Mouse (Mus musculus) liver, embryonic 16.5 days (tissue): Measurements from ENCODE around the gene Pdzd7. TPM values are rescaled to one million over a fixed set of nuclear protein-coding genes. Genes with fewer than 3 reads are reported as not detected.
A peak's percentile ranks its signal among the peaks of the same experiment; 100 is the strongest.

ENCODE experiments used
- ATAC-seq: fragments of 200-750 bp; cut with Nextera tagmentation; 2 replicates; pipeline ENCODE4 v1.8.0; 2017; ENCODE audit warnings: low read depth, mild to moderate bottlenecking, moderate number of reproducible peaks, moderate library complexity
- H3K27ac ChIP-seq: fragments of 300-500 bp; sonication (generic); 2 replicates; pipeline ENCODE4 v1.5.1; 2014; ENCODE audit warnings: mild to moderate bottlenecking, low read length
- H3K27me3 ChIP-seq: fragments of 300-500 bp; sonication (generic); 2 replicates; pipeline ENCODE4 v1.6.1; 2014; ENCODE audit warnings: low read depth, low read length, mixed read lengths; ENCODE audit not compliant: control insufficient read depth, insufficient read depth
- H3K36me3 ChIP-seq: fragments of 300-500 bp; sonication (generic); 2 replicates; pipeline ENCODE4 v1.6.1; 2014; ENCODE audit warnings: mild to moderate bottlenecking; ENCODE audit not compliant: control insufficient read depth, insufficient read depth
- H3K4me1 ChIP-seq: fragments of 300-500 bp; sonication (generic); 2 replicates; pipeline ENCODE4 v1.6.1; 2014; ENCODE audit warnings: low read depth, low read length, mixed read lengths; ENCODE audit not compliant: control insufficient read depth
- H3K4me2 ChIP-seq: fragments of 300-500 bp; sonication (generic); 2 replicates; pipeline ENCODE4 v1.6.1; 2014; ENCODE audit warnings: low read depth, low read length, mixed read lengths
- H3K4me3 ChIP-seq: fragments of 300-500 bp; sonication (generic); 2 replicates; pipeline ENCODE4 v1.5.1; 2014; ENCODE audit warnings: low read depth, mild to moderate bottlenecking, low read length
- H3K9ac ChIP-seq: fragments of 300-500 bp; sonication (generic); 2 replicates; pipeline ENCODE4 v1.6.1; 2014; ENCODE audit warnings: low read depth, low read length
- H3K9me3 ChIP-seq: fragments of 300-500 bp; sonication (generic); replicated peaks from 2 replicates; pipeline ENCODE4 v1.6.1; 2016; ENCODE audit warnings: low read length; ENCODE audit not compliant: control insufficient read depth
- WGBS: fragments of 180-500 bp; shearing (Covaris S2); extraction: QIAGEN DNeasy Blood & Tissue Kit; methylation state at CpG from one replicate; pipeline ENCODE4 v1.1.7; 2014; ENCODE audit not compliant: insufficient replicate concordance; 5-methylcytosine and 5-hydroxymethylcytosine counted together
- polyA plus RNA-seq: library from polyadenylated mRNA; unstranded; fragments of >200 nt; fragmentation: Nextera tagmentation; extraction: Ambion mirVana; gene quantifications from 2 replicates; pipeline ENCODE4 v1.2.1, GENCODE M21; 2015

Pdzd7 gene
- polyA plus RNA-seq, 1 experiment from 2014 or later, result not detected

DNA sequence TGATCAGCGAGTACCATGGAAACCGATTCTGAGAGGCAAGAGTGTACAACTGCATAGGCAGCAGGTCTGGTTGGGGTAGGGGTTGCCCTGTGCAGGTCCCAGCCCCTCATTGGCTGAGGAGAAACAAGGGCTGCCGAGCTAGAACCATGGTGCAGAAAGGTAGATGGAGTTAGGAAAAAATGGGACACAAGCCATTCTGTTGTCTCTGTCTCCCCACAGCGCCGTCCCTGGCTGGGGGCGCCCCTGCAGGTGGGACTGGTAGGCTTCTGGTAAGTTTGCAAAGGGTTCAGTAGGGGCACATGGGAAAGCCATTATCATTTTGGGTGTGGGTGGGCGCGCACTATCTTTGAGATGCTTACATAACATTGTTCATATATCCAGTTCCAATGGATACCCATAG is 7.9 kb upstream of the Pdzd7 start:
- H3K36me3 ChIP-seq, result no peaks in the 10 kb centered on the region
- peaks cover 19% of the 10 kb centered on the region for H3K4me1 ChIP-seq
- no peak for ATAC-seq
- H3K27ac ChIP-seq, result no peak overlapping the region
- no peak overlapping the region for H3K4me3 ChIP-seq
- no peaks in the 10 kb centered on the region for H3K9me3 ChIP-seq
- no peak overlapping the region for H3K4me2 ChIP-seq
- WGBS, result 69% methylated on average over 8 of the region's 8 CpGs
- no peak overlapping the region for H3K9ac ChIP-seq
- no peaks in the 10 kb centered on the region for H3K27me3 ChIP-seq

DNA sequence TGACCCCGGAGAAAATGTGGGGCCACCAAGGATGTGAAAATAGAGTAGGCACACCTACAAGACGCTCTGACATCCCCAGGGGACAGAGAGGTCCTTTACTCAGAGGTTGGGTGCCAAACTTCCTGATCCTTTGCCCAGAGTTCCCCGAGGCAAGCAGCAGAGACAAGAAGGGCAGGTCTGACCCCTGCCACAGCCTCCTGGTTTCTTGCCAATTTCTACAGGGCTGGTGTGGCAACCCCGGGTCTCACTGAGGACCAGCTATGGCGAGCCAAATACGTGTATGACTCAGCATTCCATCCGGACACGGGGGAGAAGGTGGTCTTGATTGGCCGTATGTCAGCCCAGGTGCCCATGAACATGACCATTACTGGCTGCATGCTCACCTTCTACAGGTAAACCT is 4.0 kb upstream of the Pdzd7 start:
- Histone ChIP-seq H3K36me3 (no peaks in the 10 kb centered on the region), H3K9ac (no peak overlapping the region), H3K27me3 (peaks cover 25% of the 10 kb centered on the region), H3K9me3 (no peaks in the 10 kb centered on the region), H3K4me1 (peaks cover 25% of the 10 kb centered on the region), H3K4me2 (no peak overlapping the region), H3K27ac (no peak overlapping the region), H3K4me3 (no peak overlapping the region)
- 54% methylated on average over 9 of the region's 9 CpGs for WGBS
- ATAC-seq, result no peak

DNA sequence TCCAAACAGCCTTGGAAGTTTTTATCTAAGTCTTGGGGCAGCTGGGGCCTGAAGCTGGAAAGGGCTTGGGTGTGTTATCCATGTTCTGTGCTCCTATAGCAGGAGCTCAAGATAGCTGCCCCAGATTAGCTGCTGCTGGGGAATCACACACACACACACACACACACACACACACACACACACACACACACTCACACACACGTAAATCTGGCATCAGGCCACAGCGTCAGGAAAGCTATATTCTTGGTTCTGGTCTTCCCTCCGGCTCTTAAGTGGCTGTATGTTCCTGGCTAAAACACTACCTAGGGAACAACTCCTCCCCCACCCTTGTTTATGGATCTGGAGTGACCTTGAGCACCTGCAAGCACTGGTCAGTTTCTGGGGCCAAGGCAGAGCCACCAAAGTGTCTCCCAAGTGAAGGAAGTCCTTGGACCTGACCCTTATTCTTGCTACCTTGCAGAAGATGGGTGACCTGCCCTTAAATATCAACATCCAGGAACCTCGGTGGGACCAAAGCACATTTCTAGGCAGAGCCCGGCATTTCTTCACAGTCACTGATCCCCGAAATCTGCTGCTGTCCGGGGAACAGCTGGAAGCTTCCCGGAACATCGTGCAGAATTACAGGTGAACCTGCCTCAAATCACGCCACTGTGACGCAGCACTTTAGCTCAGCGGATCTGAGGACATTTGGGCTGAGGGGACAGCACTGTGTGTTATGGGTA is 3.3 kb upstream of the Pdzd7 start:
- 75% methylated on average over 12 of the region's 12 CpGs for WGBS
- Histone ChIP-seq H3K9ac (no peak overlapping the region), H3K4me3 (no peak overlapping the region; the same call in 1 of the 2 replicates), H3K9me3 (no peaks in the 10 kb centered on the region), H3K27ac (peak overlapping the region; percentile 75; the same call in 1 of the 2 replicates), H3K4me2 (peak overlapping the region; percentile 84), H3K27me3 (peaks cover 30% of the 10 kb centered on the region), H3K4me1 (peaks cover 25% of the 10 kb centered on the region), H3K36me3 (no peaks in the 10 kb centered on the region)
- no peak for ATAC-seq

DNA sequence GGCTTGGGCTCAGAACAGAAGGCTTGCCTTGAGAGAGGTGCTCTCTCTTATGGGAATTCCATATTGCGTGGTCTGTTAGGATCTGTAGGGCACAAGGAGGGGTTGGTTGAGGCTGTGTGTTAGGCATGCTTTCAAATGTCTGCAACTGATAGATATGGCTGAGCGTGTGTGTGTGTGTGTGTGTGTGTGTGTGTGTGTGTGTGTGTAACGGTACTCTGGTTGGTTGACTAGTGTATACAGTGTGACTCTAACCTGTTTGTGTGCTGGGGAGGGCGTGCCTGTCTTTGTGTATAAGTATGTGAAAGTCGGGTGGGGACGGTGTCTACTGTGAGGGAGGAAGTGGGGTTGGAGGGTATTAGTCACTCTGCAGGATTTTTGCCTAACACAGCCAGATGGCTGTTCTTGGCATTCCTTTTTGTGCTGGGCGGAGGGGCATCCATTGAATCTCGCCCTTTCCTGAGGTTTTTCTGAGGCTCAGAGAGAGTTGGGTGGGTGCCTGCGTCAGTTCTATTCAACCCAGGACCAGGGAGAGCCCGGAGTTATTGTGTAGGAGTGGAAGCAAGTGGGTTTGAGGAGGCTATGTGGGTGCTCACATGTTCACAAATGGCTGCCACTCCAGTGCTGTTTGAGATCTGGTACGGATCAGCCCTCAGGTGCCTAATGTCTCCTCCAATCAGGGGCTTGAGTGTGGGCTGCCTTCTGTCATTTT is 2.6 kb upstream of the Pdzd7 start:
- H3K36me3 ChIP-seq, result no peaks in the 10 kb centered on the region
- peaks cover 34% of the 10 kb centered on the region for H3K27me3 ChIP-seq
- H3K4me2 ChIP-seq, result peak overlapping the region; percentile 84
- H3K27ac ChIP-seq, result peak overlapping the region; percentile 75; the same call in 1 of the 2 replicates
- peaks cover 25% of the 10 kb centered on the region for H3K4me1 ChIP-seq
- peak; percentile 61 for ATAC-seq
- peak overlapping the region; percentile 66 for H3K4me3 ChIP-seq
- no peaks in the 10 kb centered on the region for H3K9me3 ChIP-seq
- H3K9ac ChIP-seq, result peak overlapping the region; percentile 62
- WGBS, result 21% methylated on average over 11 of the region's 11 CpGs

DNA sequence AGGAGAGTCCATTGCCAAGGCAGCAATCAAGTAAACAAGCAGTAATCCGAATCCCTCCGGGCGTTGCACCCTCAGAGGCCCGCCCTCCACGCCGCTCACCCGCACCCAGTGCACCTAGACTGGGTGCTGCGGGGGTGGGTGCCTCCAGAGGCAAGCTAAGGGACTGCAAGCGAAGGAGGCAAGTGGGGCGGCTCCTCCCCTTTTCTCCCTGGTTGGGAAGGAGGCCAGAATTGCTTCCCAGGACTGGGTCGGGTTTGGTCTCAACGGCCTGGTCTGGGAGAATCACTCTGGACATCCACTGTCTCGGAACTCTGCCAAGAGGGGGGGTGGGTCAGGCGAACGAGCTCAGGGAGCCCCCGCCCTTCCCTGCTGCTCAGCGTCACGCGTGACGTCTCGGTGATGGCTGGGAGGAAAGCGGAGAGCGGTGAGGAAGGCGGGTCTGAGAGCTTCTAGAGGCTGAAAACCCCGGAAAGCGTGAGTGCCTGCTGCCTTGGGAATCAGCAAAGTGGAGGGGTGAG is 2.0 kb upstream of the Pdzd7 start, which contains the start of gene Sfxn3:
Gene Sfxn3 (plus strand): TSS at position 87 of the 518 bp plus-strand sequence.
- Histone ChIP-seq H3K4me2 (peak within 1 kb of the TSS; percentile 84), H3K4me3 (peak within 1 kb of the TSS; percentile 66), H3K36me3 (no peaks in the 10 kb centered on the region), H3K27me3 (peaks cover 34% of the 10 kb centered on the region), H3K9ac (peak within 1 kb of the TSS; percentile 62), H3K27ac (peak within 1 kb of the TSS; percentile 75; the same call in 1 of the 2 replicates), H3K4me1 (peaks cover 25% of the 10 kb centered on the region), H3K9me3 (no peaks in the 10 kb centered on the region)
- under 1% methylated on average over 26 of the region's 26 CpGs for WGBS
- peak; percentile 87 for ATAC-seq

DNA sequence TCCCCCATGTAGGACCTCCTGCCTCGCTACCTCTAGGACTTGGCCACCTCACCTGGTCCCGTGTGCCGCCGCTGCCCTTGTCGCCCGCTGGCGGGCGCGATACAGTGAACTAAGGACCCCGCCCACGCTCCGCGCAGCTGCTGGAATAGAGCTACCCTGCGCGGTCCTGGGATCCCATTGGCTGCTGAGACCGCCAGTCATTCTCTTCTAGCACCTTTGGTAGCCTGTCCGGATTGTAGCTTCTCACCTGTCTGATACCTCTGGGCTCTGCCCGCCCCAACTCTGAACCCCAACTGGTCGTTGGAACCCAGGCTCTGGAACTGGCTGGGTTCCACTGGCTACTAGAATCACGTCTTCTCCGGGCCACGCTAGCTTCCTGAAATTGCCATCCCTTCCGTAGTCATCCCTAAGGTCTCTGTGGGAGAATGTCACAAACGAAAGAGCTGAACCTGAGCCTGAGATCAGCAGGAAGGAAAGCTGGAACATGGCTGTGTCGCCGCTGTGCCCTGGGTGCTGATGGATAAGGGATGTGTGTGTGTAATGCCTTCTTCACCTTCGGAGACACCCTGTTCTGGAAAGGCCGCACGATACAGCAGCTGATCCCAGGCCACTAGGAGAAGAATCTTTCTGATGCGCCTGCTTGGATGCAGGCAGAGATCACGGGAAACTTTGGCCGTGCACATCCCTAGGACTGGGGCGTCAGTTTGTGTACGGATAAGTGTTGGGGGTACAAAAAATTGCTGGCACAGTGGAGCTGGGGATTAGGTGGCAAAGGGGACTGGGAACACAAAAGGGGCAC is 1.2 kb upstream of the Pdzd7 start:
- H3K9me3 ChIP-seq, result no peaks in the 10 kb centered on the region
- peak overlapping the region; percentile 66 for H3K4me3 ChIP-seq
- H3K27ac ChIP-seq, result no peak overlapping the region
- H3K4me2 ChIP-seq, result peak overlapping the region; percentile 84
- peak; percentile 55 for ATAC-seq
- H3K9ac ChIP-seq, result peak overlapping the region; percentile 62
- WGBS, result 4% methylated on average over 34 of the region's 34 CpGs
- H3K36me3 ChIP-seq, result no peaks in the 10 kb centered on the region
- peaks cover 25% of the 10 kb centered on the region for H3K4me1 ChIP-seq
- peaks cover 34% of the 10 kb centered on the region for H3K27me3 ChIP-seq

DNA sequence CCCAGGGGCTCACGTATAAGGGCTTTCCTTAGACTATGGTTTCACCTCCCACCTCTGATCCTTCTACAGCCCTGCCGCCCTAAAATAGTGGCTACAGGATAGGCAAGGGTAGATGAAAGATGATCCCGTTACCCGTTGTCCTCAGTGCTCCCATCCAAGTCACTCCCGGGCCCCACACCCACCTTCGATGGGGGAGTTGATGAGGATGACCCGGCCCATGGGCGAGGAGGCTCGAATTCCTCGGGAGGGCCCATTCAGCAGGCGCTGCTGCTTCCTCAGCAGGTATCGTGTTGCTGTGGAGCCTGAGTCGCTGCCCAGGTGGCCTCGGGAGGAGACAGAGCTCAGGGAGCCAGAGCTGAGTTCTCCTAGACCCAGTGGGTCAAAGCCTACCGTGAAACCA is 281 bp downstream of the Pdzd7 start:
- no peak overlapping the region for H3K4me3 ChIP-seq
- H3K4me1 ChIP-seq, result peaks cover 25% of the 10 kb centered on the region
- H3K27me3 ChIP-seq, result peaks cover 42% of the 10 kb centered on the region
- ATAC-seq, result no peak
- H3K27ac ChIP-seq, result no peak overlapping the region
- no peaks in the 10 kb centered on the region for H3K36me3 ChIP-seq
- H3K9me3 ChIP-seq, result no peaks in the 10 kb centered on the region
- no peak overlapping the region for H3K4me2 ChIP-seq
- H3K9ac ChIP-seq, result no peak overlapping the region
- 38% methylated on average over 15 of the region's 15 CpGs for WGBS

DNA sequence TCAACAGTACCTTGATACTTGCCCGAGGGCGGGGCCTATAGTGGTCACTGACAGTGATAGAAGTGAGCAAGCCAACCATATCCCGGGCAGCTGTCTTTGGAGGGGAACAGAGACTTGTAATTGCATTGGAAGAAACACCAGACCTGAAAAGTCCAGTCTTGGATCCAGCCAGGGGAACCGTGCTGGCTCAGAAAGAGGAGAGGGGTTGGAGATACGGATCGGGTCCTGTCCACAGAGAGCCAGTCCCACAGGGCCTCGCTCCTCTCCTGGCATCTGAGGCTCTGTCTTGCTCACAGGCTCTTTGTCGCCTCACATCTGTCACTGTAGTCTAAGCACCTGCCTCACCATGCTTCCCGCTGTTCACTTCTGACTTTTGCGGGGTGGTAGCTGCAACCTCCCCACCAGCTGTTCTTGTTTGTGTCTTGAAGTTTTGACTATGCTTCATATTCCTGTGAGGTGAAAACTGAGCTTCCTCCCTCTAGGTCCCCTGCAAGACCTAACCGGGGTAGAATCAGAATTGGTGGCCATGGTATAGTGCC is 1.1 kb downstream of the Pdzd7 start:
- Histone ChIP-seq H3K27me3 (peaks cover 47% of the 10 kb centered on the region), H3K9ac (no peak overlapping the region), H3K4me3 (no peak overlapping the region), H3K9me3 (no peaks in the 10 kb centered on the region), H3K36me3 (no peaks in the 10 kb centered on the region), H3K4me2 (no peak overlapping the region), H3K27ac (no peak overlapping the region), H3K4me1 (peaks cover 25% of the 10 kb centered on the region)
- WGBS, result 52% methylated on average over 11 of the region's 11 CpGs
- ATAC-seq, result no peak
